Mouse (Mus musculus): ENCODE results near the gene C330007P06Rik. TPM values are rescaled to one million over a fixed set of nuclear protein-coding genes. Genes with fewer than 3 reads are reported as not detected.

The C330007P06Rik gene
- polyA plus RNA-seq, 1 experiment from 2014 or later = 32.2 TPM

DNA sequence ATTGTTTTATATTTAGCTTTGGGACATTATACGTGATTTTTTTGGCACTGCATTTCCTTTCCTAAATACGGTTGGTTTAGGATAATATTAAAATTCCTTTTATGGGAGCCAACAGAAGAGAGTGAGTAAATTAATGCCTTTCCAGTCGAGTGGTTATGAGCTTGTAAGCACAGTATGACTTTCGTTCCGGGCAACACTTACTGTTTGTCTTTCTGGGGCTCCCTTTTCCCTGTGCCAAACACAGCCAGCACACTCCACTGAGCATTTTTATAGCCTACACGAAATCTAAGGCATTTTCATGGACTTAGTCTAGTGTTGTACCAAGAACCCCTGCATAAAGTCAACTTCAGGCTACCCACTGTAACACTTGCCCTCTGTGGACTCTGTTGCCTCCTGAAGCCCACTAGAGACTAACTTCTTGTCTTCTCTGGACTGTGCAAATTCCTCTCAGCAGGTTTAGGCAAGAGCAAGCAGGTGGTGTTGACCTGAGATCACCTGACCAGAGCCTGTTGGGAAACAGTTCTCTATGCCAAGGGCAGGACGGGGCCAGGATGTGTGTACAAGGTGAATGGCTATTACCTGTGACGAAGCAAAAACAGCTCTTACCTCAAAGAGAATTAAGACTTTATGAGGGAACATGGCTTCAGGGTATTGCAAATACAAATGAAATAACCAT is 59.6 kb downstream of the C330007P06Rik start:
- H3K27ac ChIP-seq (ENCODE audit: low read depth, low read length) = no peak overlapping the region
- 0 out of 2 replicates have a peak, but pooled peaks cover 3% of the 10 kb centered on the region for H3K4me1 ChIP-seq (replicated peaks; ENCODE audit: control insufficient read depth, insufficient read depth, low read length)
- ATAC-seq (replicated peaks; ENCODE audit: low FRiP score) (no peak), DNase-seq (ENCODE audit: low spot score) (no peak)
- H3K27me3 ChIP-seq (replicated peaks; ENCODE audit: control insufficient read depth, insufficient read depth, low read length) = no peaks in the 10 kb centered on the region
- H3K9ac ChIP-seq (ENCODE audit: low read depth, low read length) = no peak overlapping the region
- H3K4me2 ChIP-seq = no peak overlapping the region
- H3K36me3 ChIP-seq (ENCODE audit: control insufficient read depth, insufficient read depth, low read length) = no peaks in the 10 kb centered on the region
- H3K9me3 ChIP-seq (ENCODE audit: control insufficient read depth, low read length) = no peaks in the 10 kb centered on the region
- H3K4me3 ChIP-seq (ENCODE audit: low read depth, low read length) = no peak overlapping the region
- 80% methylated on average over 8 of the region's 8 CpGs for WGBS

DNA sequence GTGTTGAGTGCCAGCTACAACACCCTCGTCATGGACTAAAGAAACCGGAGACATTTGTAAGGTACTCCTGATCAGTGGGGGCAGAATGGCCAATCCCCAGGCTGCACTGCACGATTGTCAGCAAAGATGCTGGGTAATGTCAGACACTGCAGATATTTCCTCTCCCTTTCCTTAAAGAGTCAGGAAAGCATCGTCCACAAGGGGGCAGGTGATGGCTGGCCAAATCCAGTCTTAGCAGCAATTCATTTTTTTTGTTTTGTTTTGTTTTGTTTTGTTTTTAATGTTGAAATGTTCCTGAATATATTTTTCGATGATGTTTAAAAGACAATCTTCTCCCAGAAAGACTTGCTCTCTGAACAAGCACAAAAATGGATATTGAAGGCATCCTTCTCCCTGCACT is 62.5 kb downstream of the C330007P06Rik start:
- Histone ChIP-seq H3K9ac (ENCODE audit: low read depth, low read length) (no peak overlapping the region), H3K36me3 (ENCODE audit: control insufficient read depth, insufficient read depth, low read length) (no peaks in the 10 kb centered on the region), H3K27ac (ENCODE audit: low read depth, low read length) (no peak overlapping the region), H3K4me2 (no peak overlapping the region), H3K9me3 (ENCODE audit: control insufficient read depth, low read length) (no peaks in the 10 kb centered on the region), H3K4me1 (replicated peaks; ENCODE audit: control insufficient read depth, insufficient read depth, low read length) (peaks cover 3% of the 10 kb centered on the region; the same call in 1 of the 2 replicates), H3K27me3 (replicated peaks; ENCODE audit: control insufficient read depth, insufficient read depth, low read length) (no peaks in the 10 kb centered on the region), H3K4me3 (ENCODE audit: low read depth, low read length) (no peak overlapping the region)
- DNase-seq (ENCODE audit: low spot score) (no peak), ATAC-seq (replicated peaks; ENCODE audit: low FRiP score) (no peak)
- 37% methylated on average over 5 of the region's 5 CpGs for WGBS

DNA sequence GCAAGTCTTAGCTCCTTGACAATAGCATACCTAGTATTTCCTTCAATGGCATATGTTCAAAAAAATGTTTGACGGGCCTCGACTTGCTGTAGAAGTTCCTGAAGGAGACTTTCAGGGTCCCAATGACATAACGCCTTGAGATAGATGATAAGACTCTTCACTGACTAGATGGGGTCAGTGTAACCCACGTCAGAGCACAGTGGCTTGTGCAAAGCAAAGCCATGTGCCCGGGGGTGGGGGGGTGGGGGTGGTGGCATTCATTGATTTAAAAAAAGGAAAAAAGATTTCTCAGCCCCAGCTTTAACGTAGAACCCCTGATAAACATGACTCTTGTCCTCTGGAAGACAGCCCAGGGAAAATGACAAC is 65.6 kb downstream of the C330007P06Rik start:
- Histone ChIP-seq H3K9me3 (ENCODE audit: control insufficient read depth, low read length) (no peaks in the 10 kb centered on the region), H3K4me3 (ENCODE audit: low read depth, low read length) (peak overlapping the region; percentile 41), H3K9ac (ENCODE audit: low read depth, low read length) (no peak overlapping the region), H3K36me3 (ENCODE audit: control insufficient read depth, insufficient read depth, low read length) (no peaks in the 10 kb centered on the region), H3K27me3 (replicated peaks; ENCODE audit: control insufficient read depth, insufficient read depth, low read length) (no peaks in the 10 kb centered on the region), H3K27ac (ENCODE audit: low read depth, low read length) (peak overlapping the region; percentile 79), H3K4me1 (replicated peaks; ENCODE audit: control insufficient read depth, insufficient read depth, low read length) (peaks cover 2% of the 10 kb centered on the region; the same call in 1 of the 2 replicates), H3K4me2 (peak overlapping the region; percentile 66)
- WGBS = 57% methylated on average over 6 of the region's 6 CpGs
- DNase-seq (ENCODE audit: low spot score) (no peak), ATAC-seq (replicated peaks; ENCODE audit: low FRiP score) (peak; percentile 16; the same call in 1 of the 2 replicates)

GRCm38 (mm10) chrX:36807360-36808317 is 66.3 kb downstream of the C330007P06Rik start:
- H3K27ac ChIP-seq (ENCODE audit: low read depth, low read length) = peak overlapping the region; percentile 79
- no peaks in the 10 kb centered on the region for H3K36me3 ChIP-seq (ENCODE audit: control insufficient read depth, insufficient read depth, low read length)
- peak overlapping the region; percentile 41 for H3K4me3 ChIP-seq (ENCODE audit: low read depth, low read length)
- ATAC-seq (replicated peaks; ENCODE audit: low FRiP score) (peak; percentile 93), DNase-seq (ENCODE audit: low spot score) (peak; percentile 84)
- H3K9me3 ChIP-seq (ENCODE audit: control insufficient read depth, low read length) = no peaks in the 10 kb centered on the region
- H3K4me1 ChIP-seq (replicated peaks; ENCODE audit: control insufficient read depth, insufficient read depth, low read length) = peaks cover 2% of the 10 kb centered on the region; the same call in 1 of the 2 replicates
- WGBS = 10% methylated on average over 45 of the region's 45 CpGs
- H3K27me3 ChIP-seq (replicated peaks; ENCODE audit: control insufficient read depth, insufficient read depth, low read length) = no peaks in the 10 kb centered on the region
- peak overlapping the region; percentile 66 for H3K4me2 ChIP-seq
- H3K9ac ChIP-seq (ENCODE audit: low read depth, low read length) = peak overlapping the region; percentile 34

GRCm38 (mm10) chrX:36805466-36806235 is 68.3 kb downstream of the C330007P06Rik start:
- Histone ChIP-seq H3K9me3 (ENCODE audit: control insufficient read depth, low read length) (no peaks in the 10 kb centered on the region), H3K36me3 (ENCODE audit: control insufficient read depth, insufficient read depth, low read length) (no peaks in the 10 kb centered on the region), H3K9ac (ENCODE audit: low read depth, low read length) (no peak overlapping the region), H3K4me2 (no peak overlapping the region), H3K27ac (ENCODE audit: low read depth, low read length) (no peak overlapping the region), H3K4me1 (replicated peaks; ENCODE audit: control insufficient read depth, insufficient read depth, low read length) (peaks cover 2% of the 10 kb centered on the region; the same call in 1 of the 2 replicates), H3K4me3 (ENCODE audit: low read depth, low read length) (no peak overlapping the region), H3K27me3 (replicated peaks; ENCODE audit: control insufficient read depth, insufficient read depth, low read length) (no peaks in the 10 kb centered on the region)
- ATAC-seq (replicated peaks; ENCODE audit: low FRiP score) (no peak), DNase-seq (ENCODE audit: low spot score) (no peak)
- WGBS = 63% methylated on average over 5 of the region's 5 CpGs

DNA sequence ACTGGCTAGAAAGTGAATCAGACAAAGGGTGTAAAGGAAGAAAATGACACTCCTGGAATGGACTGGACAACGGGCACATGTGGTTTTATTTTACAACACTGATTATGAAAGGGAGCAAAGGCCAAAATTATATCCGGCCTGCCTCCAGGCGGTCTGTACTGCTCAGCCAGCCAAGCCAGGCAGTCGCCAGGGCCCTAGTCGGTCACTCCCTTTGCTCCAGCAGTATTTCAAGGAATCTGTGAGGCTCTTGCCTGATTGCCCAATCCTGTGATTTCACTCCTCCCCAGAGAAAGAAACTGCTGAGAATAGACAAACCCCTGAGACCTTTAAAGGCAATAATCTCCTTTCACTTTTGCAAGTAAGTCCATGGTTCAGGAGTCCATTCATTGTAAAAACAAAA is 69.7 kb downstream of the C330007P06Rik start:
- Histone ChIP-seq H3K4me2 (no peak overlapping the region), H3K4me1 (replicated peaks; ENCODE audit: control insufficient read depth, insufficient read depth, low read length) (peaks cover 2% of the 10 kb centered on the region; the same call in 1 of the 2 replicates), H3K9ac (ENCODE audit: low read depth, low read length) (no peak overlapping the region), H3K36me3 (ENCODE audit: control insufficient read depth, insufficient read depth, low read length) (no peaks in the 10 kb centered on the region), H3K9me3 (ENCODE audit: control insufficient read depth, low read length) (no peaks in the 10 kb centered on the region), H3K27ac (ENCODE audit: low read depth, low read length) (no peak overlapping the region), H3K4me3 (ENCODE audit: low read depth, low read length) (no peak overlapping the region), H3K27me3 (replicated peaks; ENCODE audit: control insufficient read depth, insufficient read depth, low read length) (no peaks in the 10 kb centered on the region)
- DNase-seq (ENCODE audit: low spot score) = no peak
- 72% methylated on average over 5 of the region's 5 CpGs for WGBS
- ATAC-seq (replicated peaks; ENCODE audit: low FRiP score) = no peak

GRCm38 (mm10) chrX:36803189-36803588 is 70.7 kb downstream of the C330007P06Rik start:
- Histone ChIP-seq H3K27ac (ENCODE audit: low read depth, low read length) (no peak overlapping the region), H3K9ac (ENCODE audit: low read depth, low read length) (no peak overlapping the region), H3K9me3 (ENCODE audit: control insufficient read depth, low read length) (no peaks in the 10 kb centered on the region), H3K4me3 (ENCODE audit: low read depth, low read length) (no peak overlapping the region), H3K4me2 (no peak overlapping the region), H3K4me1 (replicated peaks; ENCODE audit: control insufficient read depth, insufficient read depth, low read length) (peaks cover under 1% of the 10 kb centered on the region; the same call in 1 of the 2 replicates), H3K27me3 (replicated peaks; ENCODE audit: control insufficient read depth, insufficient read depth, low read length) (no peaks in the 10 kb centered on the region), H3K36me3 (ENCODE audit: control insufficient read depth, insufficient read depth, low read length) (peaks cover 1% of the 10 kb centered on the region; the same call in 1 of the 2 replicates)
- 44% methylated on average over 5 of the region's 5 CpGs for whole genome bisulfite sequencing
- ATAC-seq (replicated peaks; ENCODE audit: low FRiP score) (no peak), DNase-seq (ENCODE audit: low spot score) (no peak)

- Histone ChIP-seq H3K27ac (ENCODE audit: low read depth, low read length) (no peak overlapping the region), H3K4me1 (replicated peaks; ENCODE audit: control insufficient read depth, insufficient read depth, low read length) (no peaks in the 10 kb centered on the region), H3K9me3 (ENCODE audit: control insufficient read depth, low read length) (no peaks in the 10 kb centered on the region), H3K36me3 (ENCODE audit: control insufficient read depth, insufficient read depth, low read length) (peaks cover 6% of the 10 kb centered on the region; the same call in 1 of the 2 replicates), H3K4me3 (ENCODE audit: low read depth, low read length) (no peak overlapping the region), H3K4me2 (no peak overlapping the region), H3K9ac (ENCODE audit: low read depth, low read length) (no peak overlapping the region), H3K27me3 (replicated peaks; ENCODE audit: control insufficient read depth, insufficient read depth, low read length) (no peaks in the 10 kb centered on the region)
- no peak for DNase-seq (ENCODE audit: low spot score)
- no peak for ATAC-seq (replicated peaks; ENCODE audit: low FRiP score)
- WGBS = 47% methylated on average over 6 of the region's 6 CpGs
Observed at GRCm38 (mm10) chrX:36799131-36799879, 74.6 kb downstream of the C330007P06Rik start.
